Mouse (Mus musculus): ENCODE measurements at regions not wholly inside any gene's neighbourhood (a gene's known extent, or its start where the extent isn't known, plus 50 kb on each side); places are given as distances from the start of the nearest gene placed in this dataset.

- no peaks in the 10 kb centered on the region for H3K4me1 ChIP-seq (replicated peaks; ENCODE audit: low read depth, low read length)
- H3K36me3 ChIP-seq (ENCODE audit: insufficient read depth, low read length): no peaks in the 10 kb centered on the region
- no peak overlapping the region for H3K4me3 ChIP-seq (replicated peaks; ENCODE audit: low read length)
- H3K27me3 ChIP-seq (ENCODE audit: insufficient read depth, low read length): no peaks in the 10 kb centered on the region
- TF ChIP-seq NANOG (IDR thresholded peaks at IDR 0.05; ENCODE audit: borderline replicate concordance, low read length) (no peak), CTCF (conservative IDR thresholded peaks at IDR 0.05; ENCODE audit: low read length) (no peak), POU5F1 (IDR thresholded peaks at IDR 0.05; ENCODE audit: borderline replicate concordance, low read length) (no peak)
- H3K9me3 ChIP-seq (ENCODE audit: low read length): no peaks in the 10 kb centered on the region
Observed at GRCm38 (mm10) chr7:95082248-95082647, 1088.8 kb upstream of the Tenm4 start.

- H3K4me3 ChIP-seq (replicated peaks; ENCODE audit: low read length): no peak overlapping the region
- H3K36me3 ChIP-seq (ENCODE audit: insufficient read depth, low read length): no peaks in the 10 kb centered on the region
- no peaks in the 10 kb centered on the region for H3K27me3 ChIP-seq (ENCODE audit: insufficient read depth, low read length)
- TF ChIP-seq CTCF (conservative IDR thresholded peaks at IDR 0.05; ENCODE audit: low read length) (no peak), NANOG (IDR thresholded peaks at IDR 0.05; ENCODE audit: borderline replicate concordance, low read length) (no peak)
- no peaks in the 10 kb centered on the region for H3K4me1 ChIP-seq (replicated peaks; ENCODE audit: low read depth, low read length)
- no peaks in the 10 kb centered on the region for H3K9me3 ChIP-seq (ENCODE audit: low read length)
Observed at GRCm38 (mm10) chr7:95084328-95084727, 1086.7 kb upstream of the Tenm4 start.

- no peak overlapping the region for H3K4me3 ChIP-seq (replicated peaks; ENCODE audit: low read length)
- H3K36me3 ChIP-seq (ENCODE audit: insufficient read depth, low read length): no peaks in the 10 kb centered on the region
- 0 out of 2 replicates have a peak, but pooled peaks cover 2% of the 10 kb centered on the region for H3K27me3 ChIP-seq (ENCODE audit: insufficient read depth, low read length)
- TF ChIP-seq POU5F1 (IDR thresholded peaks at IDR 0.05; ENCODE audit: borderline replicate concordance, low read length) (no peak), CTCF (conservative IDR thresholded peaks at IDR 0.05; ENCODE audit: low read length) (peak; percentile 47), NANOG (IDR thresholded peaks at IDR 0.05; ENCODE audit: borderline replicate concordance, low read length) (no peak)
- H3K4me1 ChIP-seq (replicated peaks; ENCODE audit: low read depth, low read length): no peaks in the 10 kb centered on the region
- no peaks in the 10 kb centered on the region for H3K9me3 ChIP-seq (ENCODE audit: low read length)
Observed at GRCm38 (mm10) chr7:95091360-95091759, 1079.7 kb upstream of the Tenm4 start.

- no peaks in the 10 kb centered on the region for H3K36me3 ChIP-seq (ENCODE audit: insufficient read depth, low read length)
- TF ChIP-seq CTCF (conservative IDR thresholded peaks at IDR 0.05; ENCODE audit: low read length) (no peak), POU5F1 (IDR thresholded peaks at IDR 0.05; ENCODE audit: borderline replicate concordance, low read length) (no peak), NANOG (IDR thresholded peaks at IDR 0.05; ENCODE audit: borderline replicate concordance, low read length) (no peak)
- H3K4me1 ChIP-seq (replicated peaks; ENCODE audit: low read depth, low read length): no peaks in the 10 kb centered on the region
- no peaks in the 10 kb centered on the region for H3K9me3 ChIP-seq (ENCODE audit: low read length)
- no peaks in the 10 kb centered on the region for H3K27me3 ChIP-seq (ENCODE audit: insufficient read depth, low read length)
- H3K4me3 ChIP-seq (replicated peaks; ENCODE audit: low read length): no peak overlapping the region
Observed at GRCm38 (mm10) chr7:95129020-95129419, 1042.0 kb upstream of the Tenm4 start.

- no peaks in the 10 kb centered on the region for H3K36me3 ChIP-seq (ENCODE audit: insufficient read depth, low read length)
- H3K9me3 ChIP-seq (ENCODE audit: low read length): no peaks in the 10 kb centered on the region
- TF ChIP-seq NANOG (IDR thresholded peaks at IDR 0.05; ENCODE audit: borderline replicate concordance, low read length) (no peak), CTCF (conservative IDR thresholded peaks at IDR 0.05; ENCODE audit: low read length) (no peak), POU5F1 (IDR thresholded peaks at IDR 0.05; ENCODE audit: borderline replicate concordance, low read length) (no peak)
- no peaks in the 10 kb centered on the region for H3K27me3 ChIP-seq (ENCODE audit: insufficient read depth, low read length)
- H3K4me1 ChIP-seq (replicated peaks; ENCODE audit: low read depth, low read length): no peaks in the 10 kb centered on the region
- H3K4me3 ChIP-seq (replicated peaks; ENCODE audit: low read length): no peak overlapping the region
Observed at GRCm38 (mm10) chr7:95133038-95133437, 1038.0 kb upstream of the Tenm4 start.

GRCm38 (mm10) chr7:95134062-95134625, 1036.9 kb upstream of the Tenm4 start:
- no peak overlapping the region for H3K4me3 ChIP-seq (replicated peaks; ENCODE audit: low read length)
- H3K4me1 ChIP-seq (replicated peaks; ENCODE audit: low read depth, low read length): no peaks in the 10 kb centered on the region
- no peaks in the 10 kb centered on the region for H3K27me3 ChIP-seq (ENCODE audit: insufficient read depth, low read length)
- TF ChIP-seq POU5F1 (IDR thresholded peaks at IDR 0.05; ENCODE audit: borderline replicate concordance, low read length): no peak
- no peak for TF ChIP-seq CTCF (conservative IDR thresholded peaks at IDR 0.05; ENCODE audit: low read length)
- TF ChIP-seq NANOG (IDR thresholded peaks at IDR 0.05; ENCODE audit: borderline replicate concordance, low read length): no peak
- no peaks in the 10 kb centered on the region for H3K36me3 ChIP-seq (ENCODE audit: insufficient read depth, low read length)
- H3K9me3 ChIP-seq (ENCODE audit: low read length): no peaks in the 10 kb centered on the region

- Histone ChIP-seq H3K27me3 (ENCODE audit: insufficient read depth, low read length) (no peaks in the 10 kb centered on the region), H3K9me3 (ENCODE audit: low read length) (no peaks in the 10 kb centered on the region), H3K4me1 (replicated peaks; ENCODE audit: low read depth, low read length) (no peaks in the 10 kb centered on the region), H3K4me3 (replicated peaks; ENCODE audit: low read length) (no peak overlapping the region), H3K36me3 (ENCODE audit: insufficient read depth, low read length) (no peaks in the 10 kb centered on the region)
- TF ChIP-seq POU5F1 (IDR thresholded peaks at IDR 0.05; ENCODE audit: borderline replicate concordance, low read length): no peak
- TF ChIP-seq NANOG (IDR thresholded peaks at IDR 0.05; ENCODE audit: borderline replicate concordance, low read length): no peak
- TF ChIP-seq CTCF (conservative IDR thresholded peaks at IDR 0.05; ENCODE audit: low read length): no peak
Observed at GRCm38 (mm10) chr7:95141778-95142177, 1029.3 kb upstream of the Tenm4 start.

GRCm38 (mm10) chr7:95143037-95143436, 1028.0 kb upstream of the Tenm4 start:
- Histone ChIP-seq H3K36me3 (ENCODE audit: insufficient read depth, low read length) (no peaks in the 10 kb centered on the region), H3K27me3 (ENCODE audit: insufficient read depth, low read length) (no peaks in the 10 kb centered on the region), H3K9me3 (ENCODE audit: low read length) (no peaks in the 10 kb centered on the region), H3K4me1 (replicated peaks; ENCODE audit: low read depth, low read length) (no peaks in the 10 kb centered on the region), H3K4me3 (replicated peaks; ENCODE audit: low read length) (no peak overlapping the region)
- TF ChIP-seq POU5F1 (IDR thresholded peaks at IDR 0.05; ENCODE audit: borderline replicate concordance, low read length): no peak
